Mouse (Mus musculus) gastrocnemius, postnatal 25 days (tissue): ENCODE measurements around the gene Ctf1. TPM values are rescaled to one million over a fixed set of nuclear protein-coding genes. Genes with fewer than 3 reads are reported as not detected.

Experiments used
- DNase-seq: peaks from one replicate; pipeline ENCODE4 v3.0.0; 2022
- long read RNA-seq, 2 experiments: library from polyadenylated mRNA; stranded (forward); transcript quantifications; one replicate each; pipeline ENCODE4 v2.0.0; 2021
- total RNA-seq, 2 experiments: library from RNA; stranded (reverse); gene quantifications; 1 replicate in 1 of 2; 2 replicates in 1 of 2; pipeline ENCODE4 v1.2.3; 2021

The Ctf1 gene
- total RNA-seq = 10 to 100 TPM; 13.8 to 15.1 TPM
- long read RNA-seq, experiment 1, transcript Ctf1-204 (3 exons, 784 nt) = major isoform, 13 of 30 reads
- long read RNA-seq, experiment 1, transcript Ctf1-201 (3 exons, 1,352 nt) = minor isoform, 10 of 30 reads
- long read RNA-seq, experiment 1, partial matches to known transcripts = 1 of 30 reads
- long read RNA-seq, experiment 1, other reads (novel, unspliced or antisense) = 4 of 30 reads
- long read RNA-seq, experiment 2, transcript Ctf1-204 (3 exons, 784 nt) = major isoform, 18 of 36 reads
- long read RNA-seq, experiment 2, transcript Ctf1-201 (3 exons, 1,352 nt) = minor isoform, 8 of 36 reads
- long read RNA-seq, experiment 2, partial matches to known transcripts = 1 of 36 reads
- long read RNA-seq, experiment 2, other reads (novel, unspliced or antisense) = 5 of 36 reads

DNA sequence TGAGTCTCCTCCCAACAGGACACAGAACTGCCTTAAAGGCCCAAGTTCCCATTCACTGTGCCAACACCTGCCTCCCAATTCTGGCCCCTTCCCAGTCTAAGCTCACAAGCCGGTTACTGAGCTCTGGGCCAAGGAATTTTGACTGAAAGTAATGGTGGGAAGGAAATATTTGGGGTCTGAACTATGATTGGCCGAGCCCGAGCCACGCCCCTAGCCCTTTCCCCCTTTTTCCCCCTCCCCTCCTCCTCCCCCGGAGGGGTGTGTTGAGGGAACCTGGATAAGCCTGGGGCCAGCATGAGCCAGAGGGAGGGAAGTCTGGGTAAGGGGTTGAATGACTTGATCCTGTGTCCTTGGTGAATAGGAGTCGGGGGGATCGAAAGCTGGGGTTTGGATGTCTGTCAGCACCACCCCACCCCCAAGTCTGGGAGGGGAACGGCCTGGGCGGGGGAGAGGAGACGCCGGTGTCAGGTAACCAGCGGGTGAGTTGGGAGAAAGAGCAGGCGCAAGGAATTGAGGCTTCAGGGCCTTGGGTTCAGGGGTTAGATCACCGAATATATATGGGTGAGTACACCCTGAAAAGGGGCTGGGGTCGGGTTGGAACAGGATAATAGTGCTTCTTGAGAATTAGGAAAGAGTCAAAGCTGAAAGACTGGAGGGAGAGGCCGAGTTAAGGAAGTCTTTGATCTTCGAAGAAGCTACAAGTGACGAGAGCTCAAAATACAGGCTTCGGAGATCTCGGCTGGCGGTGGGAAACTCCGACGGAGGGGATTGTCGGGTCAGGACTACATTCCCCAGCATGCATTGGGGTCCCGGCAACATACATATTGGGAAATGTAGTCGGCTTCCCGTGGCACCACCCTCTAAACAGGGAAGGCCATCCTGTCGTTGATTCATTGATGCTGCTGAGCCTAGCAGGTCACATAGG, at the start of gene Ctf1:
Gene Ctf1 (plus strand): TSS at position 276 of the 925 bp plus-strand sequence.
- peak; percentile 70 for DNase-seq

DNA sequence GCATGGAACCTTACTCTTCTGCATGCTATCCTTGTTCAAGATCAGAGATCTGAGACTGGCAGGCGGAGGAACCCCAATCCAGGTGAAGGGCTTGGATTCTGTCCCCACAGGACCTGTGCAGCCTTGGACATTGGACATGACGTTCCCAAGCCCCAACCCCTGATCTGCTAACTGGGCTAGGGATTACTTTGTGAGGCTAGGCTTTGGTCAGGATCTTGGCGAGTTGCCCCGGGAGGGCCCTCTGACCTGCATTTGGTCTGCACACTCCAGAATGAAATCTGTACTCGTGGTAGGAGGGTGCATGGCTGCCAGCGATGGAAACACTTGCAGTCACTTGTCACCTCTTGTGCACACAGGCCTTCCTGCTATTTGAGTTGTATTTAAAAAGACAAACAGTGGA, 49.6 kb upstream of the Ctf1 start:
- no peak for DNase-seq

DNA sequence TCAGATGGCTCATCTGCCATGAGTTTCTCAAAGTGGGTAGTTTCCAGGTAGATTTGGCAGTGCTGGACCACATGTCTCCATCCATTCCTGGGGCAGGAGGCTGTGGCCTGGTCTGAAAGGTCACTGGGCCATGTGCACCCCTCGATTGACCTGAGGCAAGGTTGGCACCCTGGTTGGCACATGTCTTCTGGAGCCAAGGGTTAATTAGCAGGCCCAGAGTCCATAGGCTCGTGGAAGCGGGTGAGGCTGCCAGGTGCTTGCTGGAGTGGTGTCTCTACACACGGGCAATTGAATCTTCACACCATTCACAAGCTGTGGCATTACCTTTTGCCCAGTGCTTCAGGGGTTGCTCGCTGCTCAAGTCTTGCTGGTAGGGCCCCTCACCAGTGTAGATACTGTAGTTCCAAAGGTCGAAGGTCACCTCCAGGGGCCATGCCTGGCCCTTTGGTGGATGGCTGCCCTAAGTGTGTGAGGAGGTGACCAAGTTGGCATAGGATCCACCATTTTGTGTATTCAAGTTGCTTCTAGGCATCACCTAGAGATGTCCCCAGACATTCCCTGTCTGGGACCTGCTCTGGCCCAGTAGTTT, 46.4 kb upstream of the Ctf1 start:
- no peak for DNase-seq

DNA sequence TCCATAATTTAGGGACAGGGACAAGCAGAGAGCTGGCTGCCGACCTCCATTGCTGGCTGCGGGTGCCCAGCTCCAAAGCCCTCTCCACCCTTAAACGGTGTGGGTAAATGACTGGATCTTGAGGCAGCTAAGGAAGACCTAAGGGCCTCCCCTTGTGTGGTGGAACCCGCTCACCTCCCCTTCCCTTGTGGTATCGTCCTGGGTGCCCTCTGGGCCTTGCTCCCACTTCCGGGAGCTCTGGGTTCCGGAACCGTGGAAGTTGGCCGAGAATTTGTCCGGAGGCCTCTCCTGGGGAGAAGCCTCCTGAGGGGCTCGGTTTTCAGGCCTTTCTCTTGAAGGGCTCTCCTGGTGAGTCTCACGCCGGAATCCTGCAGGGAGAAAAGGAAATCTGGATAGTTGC, 45.9 kb upstream of the Ctf1 start:
- no peak for DNase-seq

DNA sequence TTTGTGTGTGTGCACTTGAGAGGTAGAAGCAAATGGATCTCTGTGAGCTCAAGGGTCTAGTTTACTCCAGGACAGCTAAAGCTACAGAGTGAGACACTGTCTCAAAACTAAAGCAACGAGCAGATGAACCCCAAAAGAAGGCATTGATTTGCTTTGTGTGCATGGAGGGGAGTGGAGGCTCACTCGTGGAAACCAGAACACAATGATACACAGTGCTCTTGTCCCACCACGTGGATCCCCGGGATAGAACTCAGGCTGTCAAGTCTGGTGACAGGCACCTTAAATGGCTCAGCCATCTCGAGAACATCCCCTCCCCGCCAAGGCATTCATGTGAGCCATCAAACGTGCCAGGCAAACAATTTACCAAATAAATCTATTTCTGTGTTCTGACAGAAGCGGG, 45.4 kb upstream of the Ctf1 start:
- no peak for DNase-seq

DNA sequence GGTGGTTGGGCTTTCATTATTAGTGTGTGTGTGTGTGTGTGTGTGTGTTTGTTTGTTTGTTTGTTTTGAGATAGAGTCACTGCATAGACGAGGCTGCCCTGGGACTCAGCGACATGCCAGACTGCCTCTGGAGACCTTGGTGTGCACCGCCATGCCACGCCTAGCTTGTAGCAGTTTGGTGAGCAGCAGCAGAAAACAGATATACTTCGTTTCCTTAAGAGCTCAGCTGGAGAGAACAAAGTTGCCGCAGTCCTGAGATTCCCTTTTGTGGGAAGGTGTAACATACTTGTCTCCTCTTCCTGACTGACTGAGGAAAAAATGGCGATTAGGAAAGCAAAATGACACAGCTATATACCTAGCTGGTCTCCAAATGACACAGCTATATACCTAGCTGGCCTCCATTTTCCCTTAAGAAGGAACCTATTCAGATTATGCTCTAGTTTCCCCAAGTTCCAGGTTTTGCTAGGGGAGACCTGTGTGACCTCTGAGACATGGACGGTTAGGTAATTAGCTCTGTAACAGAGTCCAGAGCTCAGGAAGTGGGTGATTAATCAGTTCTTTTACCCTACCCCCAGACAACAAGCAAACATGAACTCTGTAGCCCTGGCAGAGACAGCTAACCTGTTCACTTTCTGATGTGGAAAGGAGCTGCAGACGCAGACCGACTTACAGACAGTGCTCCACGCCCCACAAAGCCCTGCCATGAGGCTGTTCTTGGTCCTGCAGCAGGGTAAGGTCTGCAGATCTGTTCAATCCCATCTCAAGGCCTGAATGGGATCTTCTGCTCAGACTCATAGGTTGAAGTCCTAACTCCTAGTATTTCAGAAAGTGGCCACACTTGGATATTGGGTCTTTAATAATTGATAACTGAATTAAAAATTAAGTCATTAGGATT, 40.4 kb upstream of the Ctf1 start:
- DNase-seq = no peak

DNA sequence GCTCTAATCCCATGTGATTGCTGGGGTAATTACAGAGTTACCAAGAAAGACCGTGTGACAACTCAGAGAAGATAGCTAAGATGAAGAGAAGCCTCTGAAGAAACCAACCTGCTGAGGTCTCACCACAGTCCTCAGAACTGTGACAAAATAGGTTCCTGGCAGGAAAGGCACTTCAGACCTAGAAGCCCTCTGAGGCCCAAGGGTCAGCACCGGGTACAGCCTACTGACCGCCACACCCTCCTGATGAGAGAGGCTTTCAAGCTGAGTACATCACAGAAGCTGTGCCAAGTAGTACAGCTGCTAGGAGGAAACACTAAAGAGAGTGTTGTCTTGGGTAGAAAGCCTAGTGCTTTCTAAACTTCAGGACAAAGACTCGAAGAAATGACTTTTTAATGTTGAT, 39.8 kb upstream of the Ctf1 start:
- DNase-seq = no peak

DNA sequence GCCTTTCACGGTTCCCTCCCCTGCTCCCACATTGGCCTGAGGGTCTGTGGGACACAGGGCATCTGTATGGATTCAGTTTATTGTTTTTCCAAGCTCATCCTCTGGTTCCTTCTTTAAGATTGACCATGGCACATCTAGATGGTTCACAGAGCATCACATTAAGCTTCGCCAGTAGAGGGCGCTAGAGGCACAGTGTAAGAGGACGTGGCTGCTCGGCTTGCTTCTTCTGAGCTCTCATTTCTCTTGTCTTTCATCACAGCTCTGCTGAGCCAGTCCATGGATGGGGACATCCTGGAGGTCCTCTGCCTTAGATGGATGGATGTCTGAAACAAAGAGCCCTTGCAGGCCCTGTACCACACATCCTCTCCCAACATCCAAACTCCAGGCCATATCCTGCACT, 37.6 kb upstream of the Ctf1 start:
- DNase-seq = peak; percentile 67

DNA sequence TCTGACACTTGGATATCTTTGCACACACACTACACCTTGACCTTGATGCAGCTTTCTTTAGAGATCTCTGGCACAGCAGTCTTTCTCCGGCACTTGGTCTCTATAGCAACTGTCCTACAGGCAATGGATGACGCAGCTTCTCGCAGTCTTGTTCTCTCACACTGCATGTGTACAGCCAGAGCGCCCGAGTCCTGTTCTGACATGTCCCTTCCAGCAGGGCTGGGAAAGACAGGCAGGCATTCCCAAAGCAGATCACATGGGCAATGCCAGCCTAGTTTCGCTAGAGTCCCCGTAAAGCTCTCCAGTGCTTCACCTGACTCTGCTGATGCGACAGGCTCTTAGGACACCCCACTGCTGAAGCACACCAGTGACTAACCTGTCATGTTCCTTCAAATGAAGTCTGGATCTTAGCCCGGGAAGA, 37.1 kb upstream of the Ctf1 start:
- DNase-seq = no peak

DNA sequence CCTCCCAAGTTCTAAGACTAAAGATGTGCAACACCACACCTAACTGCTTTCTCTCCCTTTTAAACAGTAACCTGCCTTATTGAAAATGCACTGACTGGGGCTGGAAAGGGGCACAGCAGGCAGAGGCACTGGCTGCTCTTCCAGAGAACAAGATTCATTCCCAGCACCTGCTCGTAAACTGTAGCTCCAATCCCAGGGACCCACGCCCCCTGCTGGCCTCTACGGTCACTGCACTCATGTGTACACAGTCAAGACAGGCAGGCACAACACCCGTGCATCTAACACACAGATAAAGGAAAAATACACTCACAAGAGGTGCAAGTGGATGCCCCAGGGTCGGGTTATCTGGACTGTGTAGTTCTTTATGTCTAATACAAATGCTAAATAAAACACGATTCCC, 35.5 kb upstream of the Ctf1 start:
- DNase-seq = no peak

DNA sequence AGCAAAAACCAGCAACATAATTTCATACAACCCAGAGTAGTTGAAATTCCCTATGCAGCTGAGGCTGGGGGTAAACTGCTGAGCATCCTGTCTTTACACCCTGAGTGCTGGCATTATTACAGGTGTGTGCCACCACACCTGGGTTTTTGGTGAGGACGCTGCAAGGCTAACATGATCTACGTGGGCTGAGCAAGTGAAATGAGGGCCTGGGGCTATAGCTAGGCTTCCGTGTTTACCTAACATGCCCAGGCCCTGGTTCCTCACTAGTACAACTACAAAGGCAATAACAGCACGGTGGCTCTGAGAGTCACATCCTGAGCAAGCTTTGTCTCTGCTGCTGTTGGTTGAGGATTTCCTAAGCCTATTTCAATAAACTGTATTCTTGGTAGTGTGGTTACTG, 34.9 kb upstream of the Ctf1 start:
- no peak for DNase-seq

DNA sequence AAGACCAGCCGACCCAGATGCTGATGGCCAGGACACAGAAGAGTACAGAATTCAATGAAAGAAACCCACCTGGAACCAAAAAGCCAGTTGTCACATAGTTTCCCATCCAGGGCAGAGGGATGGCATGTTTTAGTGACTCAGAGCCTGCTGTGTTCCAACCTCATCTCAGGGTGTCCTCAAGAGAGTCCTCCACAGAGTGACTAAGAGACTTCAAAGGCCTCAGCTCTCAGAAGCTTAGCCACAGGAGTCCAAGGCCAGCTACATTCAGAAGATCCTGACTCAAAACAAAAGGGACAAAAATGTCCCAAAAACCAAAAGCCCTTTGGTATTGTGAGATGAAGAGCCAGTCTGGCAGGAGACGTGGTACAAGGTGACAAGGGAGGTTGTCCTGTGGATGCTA, 33.7 kb upstream of the Ctf1 start:
- DNase-seq = no peak

DNA sequence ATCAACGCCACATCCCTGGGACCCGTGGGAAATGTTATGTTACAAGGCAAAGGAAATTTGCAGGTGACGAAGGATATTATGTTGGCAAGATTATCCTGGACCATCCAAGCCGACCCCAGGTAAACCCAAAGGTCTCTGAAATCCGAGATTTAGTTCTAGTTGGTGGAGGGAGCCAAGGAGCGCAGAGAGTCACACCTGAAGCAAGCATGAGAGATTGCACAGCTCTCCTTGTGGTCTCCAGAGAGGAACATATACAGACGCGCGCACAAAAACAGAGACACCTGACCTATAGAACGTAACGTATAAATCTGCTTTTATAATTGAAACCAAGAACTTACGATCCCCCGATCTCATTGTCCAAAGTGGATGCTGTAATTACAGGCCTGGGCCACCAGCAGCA, 32.0 kb upstream of the Ctf1 start:
- no peak for DNase-seq

DNA sequence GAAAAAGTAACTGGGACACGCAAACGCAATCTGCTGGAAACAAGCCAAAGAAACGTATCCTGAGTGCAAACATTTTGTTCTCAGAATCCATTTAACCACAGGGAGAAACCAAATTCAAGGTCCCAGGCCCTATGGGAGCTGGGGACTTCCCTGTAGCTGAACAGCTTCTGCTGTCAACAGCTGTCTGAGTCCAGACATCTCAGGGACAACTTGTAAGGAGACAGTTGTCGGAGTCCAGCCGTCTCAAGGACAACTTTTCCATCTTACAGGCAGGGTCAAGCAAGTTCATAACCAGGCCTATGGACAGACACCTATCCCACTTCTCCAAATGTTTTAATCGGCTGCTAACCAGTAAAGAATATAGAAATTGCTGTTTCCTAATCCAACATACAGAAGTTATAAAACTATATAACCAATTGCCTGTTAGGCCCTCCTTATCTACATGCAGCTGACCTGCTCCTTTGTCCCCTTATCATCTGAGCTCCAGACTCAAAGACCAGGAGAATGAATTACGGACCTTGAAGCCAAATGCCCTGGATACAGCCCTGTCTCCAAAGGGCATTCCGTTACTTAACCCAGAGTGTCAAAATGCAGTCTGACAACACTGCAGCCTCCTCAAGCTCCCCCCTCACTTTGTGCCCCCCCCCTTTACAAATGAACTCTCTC, 30.5 kb upstream of the Ctf1 start:
- no peak for DNase-seq

DNA sequence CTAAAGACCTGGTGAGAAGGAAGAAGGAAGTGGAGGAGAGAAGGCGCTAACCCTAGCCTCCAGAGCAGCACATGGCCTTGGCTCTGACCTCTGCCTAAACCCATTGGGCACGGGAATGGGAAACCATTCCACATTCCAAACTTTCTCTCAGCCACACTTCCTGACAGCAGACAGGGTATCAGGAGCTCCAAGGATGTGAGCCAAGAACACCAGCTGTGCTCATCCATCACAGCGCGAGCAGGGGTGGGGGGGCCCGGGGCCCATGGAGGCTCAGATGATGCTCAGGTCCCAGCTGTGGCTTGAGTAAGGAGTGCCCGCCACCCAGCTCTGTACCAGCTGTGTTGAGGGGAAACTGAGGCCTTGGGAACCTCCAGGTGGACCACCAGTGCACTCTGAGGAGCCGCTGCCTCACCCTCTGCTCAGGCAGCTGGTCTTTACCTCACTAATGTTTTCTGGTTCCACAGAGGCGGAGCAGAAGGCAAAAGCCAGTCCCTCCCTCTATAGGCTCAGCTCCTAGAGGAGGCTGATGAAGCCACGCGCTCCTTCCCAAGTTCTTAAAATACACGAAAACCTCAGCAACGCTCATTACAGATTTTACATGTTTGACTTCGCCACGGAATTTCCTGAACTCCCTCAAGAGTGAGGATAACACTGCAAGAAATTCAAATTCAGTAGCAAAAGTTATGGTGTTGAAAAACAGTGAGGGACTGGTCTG, 27.1 kb upstream of the Ctf1 start:
- DNase-seq = peak; percentile 77

DNA sequence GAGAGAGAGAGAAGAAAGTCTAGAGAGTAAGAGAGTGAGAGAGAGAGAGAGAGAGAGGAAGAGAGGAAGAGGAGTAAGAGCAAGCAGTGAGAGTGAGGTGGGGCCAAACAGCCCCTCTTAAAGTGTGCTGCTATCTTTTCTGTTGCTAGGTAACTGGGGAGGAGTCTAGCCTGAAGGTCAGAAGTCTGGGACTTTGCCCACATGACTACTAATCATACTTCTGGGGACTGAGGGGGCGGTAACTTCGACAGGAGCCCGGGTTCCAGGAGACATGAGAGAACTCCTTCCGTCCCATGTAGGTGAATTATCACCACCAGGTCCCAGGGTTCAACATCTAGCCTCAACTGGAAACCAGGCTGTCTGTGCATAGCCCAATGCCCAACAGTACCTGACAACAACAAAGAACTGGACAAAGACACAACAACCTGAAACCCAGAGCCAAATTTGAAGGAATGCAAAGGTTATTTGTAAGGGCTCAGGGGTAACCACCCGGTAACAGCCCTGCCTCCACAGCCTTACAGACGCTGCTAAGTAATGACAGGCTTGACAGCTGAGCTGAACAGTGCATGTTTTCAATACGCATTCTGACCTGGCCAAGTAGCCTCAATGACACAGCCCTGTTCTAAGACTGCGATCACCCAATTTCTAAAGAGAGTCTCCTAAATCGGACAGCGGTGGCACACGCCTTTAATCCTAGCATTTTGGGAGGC, 25.6 kb upstream of the Ctf1 start:
- no peak for DNase-seq

DNA sequence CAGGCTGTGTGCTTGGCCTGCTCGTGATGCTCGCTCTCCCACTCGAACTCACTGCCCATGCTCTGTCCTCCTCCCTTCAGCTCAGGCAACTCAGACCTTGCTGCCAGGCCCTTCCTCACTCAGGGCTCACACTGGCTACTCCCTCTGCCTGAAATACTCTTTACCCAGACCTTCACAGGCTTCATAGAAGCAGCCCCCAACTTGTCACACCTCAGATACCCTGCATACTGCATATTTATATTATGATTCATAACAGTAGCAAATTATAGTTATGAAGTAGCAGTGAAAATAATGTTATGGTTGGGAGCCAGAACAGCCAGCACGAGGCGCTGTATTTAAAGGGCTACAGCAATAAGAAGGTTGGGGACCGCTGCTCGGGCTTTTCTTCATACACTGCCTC, 23.6 kb upstream of the Ctf1 start:
- DNase-seq = no peak

DNA sequence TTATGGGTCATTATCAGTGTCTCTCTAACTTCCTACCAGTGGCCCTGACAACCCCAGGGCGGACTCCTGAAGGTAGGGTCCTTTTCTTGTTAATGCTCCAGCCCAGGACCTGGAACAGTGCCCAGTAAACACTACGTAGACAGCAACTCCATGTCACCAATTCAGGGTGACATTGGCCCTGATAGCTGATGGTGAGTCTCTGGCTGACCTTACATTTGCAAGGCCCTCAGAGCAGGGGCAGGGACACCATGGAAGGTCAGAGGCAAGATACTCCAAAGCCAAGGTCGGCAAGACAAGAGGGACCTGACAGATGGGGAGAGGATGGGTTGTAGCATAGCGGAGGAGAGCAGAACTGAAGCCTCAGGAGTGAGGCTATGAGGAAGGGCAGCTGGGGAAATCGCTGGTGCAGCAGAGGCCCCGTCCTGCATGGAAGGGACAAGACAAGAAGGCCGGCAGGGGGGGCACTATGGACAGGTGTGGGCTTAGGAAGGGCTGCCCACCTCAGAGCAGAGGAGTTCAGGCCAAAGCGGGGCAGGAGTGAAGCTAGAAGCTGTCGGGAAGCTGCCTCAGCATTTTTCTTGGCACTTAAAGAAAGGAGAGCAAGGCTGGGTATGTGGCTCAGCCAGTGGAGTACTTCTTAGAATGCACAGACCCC, 22.8 kb upstream of the Ctf1 start:
- no peak for DNase-seq

DNA sequence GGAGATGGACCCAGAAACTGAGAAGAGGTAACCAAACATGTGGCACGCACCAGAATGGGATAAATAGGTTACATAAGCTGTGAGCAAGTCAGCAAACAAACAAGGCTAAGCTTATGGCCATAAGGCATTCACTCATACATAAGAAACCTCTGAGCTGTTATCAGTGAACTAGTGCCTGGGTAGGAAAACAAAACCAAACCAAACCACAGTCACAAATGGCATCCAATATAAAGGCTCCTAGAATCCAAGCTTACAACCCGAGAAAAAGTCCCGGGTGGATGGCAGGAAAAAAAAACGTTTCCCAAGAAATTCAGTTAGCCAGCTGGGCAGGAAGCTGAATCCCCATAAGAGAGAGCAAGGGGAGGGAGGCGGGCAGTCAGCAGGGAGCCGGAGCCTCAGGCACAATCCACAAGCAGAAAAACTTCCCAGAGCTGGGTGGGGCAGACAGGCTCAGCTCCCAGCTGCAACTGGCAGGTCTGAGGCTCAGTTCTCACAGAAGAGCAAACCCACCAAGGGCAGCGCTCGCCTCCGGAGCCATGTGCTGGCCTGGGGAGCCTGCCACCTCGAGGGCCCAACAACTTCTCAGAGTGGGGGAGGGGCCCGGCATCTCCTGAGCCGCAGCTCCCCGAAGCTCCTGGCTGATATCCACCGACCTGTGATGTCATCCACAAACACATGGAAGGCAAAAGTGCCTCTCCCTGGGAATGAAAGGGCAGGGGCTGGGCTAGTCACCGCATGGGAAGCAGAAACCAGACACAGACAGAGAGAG, 21.1 kb upstream of the Ctf1 start:
- DNase-seq = peak; percentile 78
